7 mouse cellular contexts compared by ENCODE assay signal in the genomic region with DNA sequence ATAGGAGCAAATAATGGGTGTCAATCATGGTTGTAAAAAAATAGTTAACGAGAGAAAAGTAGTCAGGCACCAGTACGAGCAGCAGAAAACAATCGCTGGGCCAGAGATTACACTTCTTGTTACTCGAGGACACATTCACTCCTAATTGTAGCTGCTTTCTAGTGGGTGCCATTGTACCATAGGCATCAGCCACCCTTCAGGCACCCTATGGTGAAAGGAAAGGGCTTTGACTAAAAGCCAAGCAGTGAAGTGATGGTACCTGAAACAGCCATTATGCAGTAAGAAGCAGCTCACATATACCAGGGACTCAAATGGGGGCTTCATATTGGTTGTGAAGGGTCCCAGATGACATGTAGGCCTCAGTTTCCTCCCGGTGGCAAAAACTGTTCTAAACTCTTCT. TPM values are rescaled to one million over a fixed set of nuclear protein-coding genes. Genes with fewer than 3 reads are reported as not detected.
DNase-seq lines count a peak whose midpoint lies in the region; ATAC-seq and TF ChIP-seq lines count a peak whose summit lies in the region.

No protein-coding gene starts in this region.

- peaks cover 31% of the 10 kb centered on the region for H3K36me3 ChIP-seq in lung, embryonic 16.5 days (ENCODE audit: control insufficient read depth, insufficient read depth, low read length)
- H3K36me3 ChIP-seq in embryonic facial prominence, embryonic 14.5 days (ENCODE audit: control insufficient read depth, insufficient read depth, low read length): peaks cover 66% of the 10 kb centered on the region
- peaks cover 29% of the 10 kb centered on the region for H3K36me3 ChIP-seq in intestine, postnatal 0 days (ENCODE audit: control insufficient read depth, insufficient read depth)
- peaks cover 19% of the 10 kb centered on the region for H3K36me3 ChIP-seq in small intestine, adult 2 months (ENCODE audit: control insufficient read depth, insufficient read depth, low read length)

- no peak for DNase-seq in lung, postnatal 25 days (ENCODE audit: low spot score)
- no peak for DNase-seq in embryonic facial prominence, embryonic 14.5 days (ENCODE audit: low spot score)
- DNase-seq in layer of hippocampus, adult 9-10 months (ENCODE audit: low spot score): no peak

- peaks cover 12% of the 10 kb centered on the region; the same call in 1 of the 2 replicates for H3K9me3 ChIP-seq in lung, embryonic 16.5 days (ENCODE audit: control insufficient read depth, low read length)
- H3K9me3 ChIP-seq in embryonic facial prominence, embryonic 14.5 days (ENCODE audit: control insufficient read depth, low read length): peaks cover 54% of the 10 kb centered on the region
- H3K9me3 ChIP-seq in intestine, postnatal 0 days (ENCODE audit: control insufficient read depth): peaks cover 4% of the 10 kb centered on the region; the same call in 1 of the 2 replicates

- TF ChIP-seq CTCF in intestine, postnatal 0 days (IDR thresholded peaks at IDR 0.05; ENCODE audit: low read depth): no peak
- no peak for TF ChIP-seq CTCF in small intestine, adult 2 months (IDR thresholded peaks at IDR 0.05; ENCODE audit: extremely low read depth, insufficient read length, insufficient replicate concordance, low read depth, low read length)

- H3K27me3 ChIP-seq in lung, embryonic 16.5 days (ENCODE audit: control insufficient read depth, insufficient read depth, low read depth, low read length): no peaks in the 10 kb centered on the region
- H3K27me3 ChIP-seq in embryonic facial prominence, embryonic 14.5 days (replicated peaks; ENCODE audit: control insufficient read depth, insufficient read depth, low read length): no peaks in the 10 kb centered on the region
- H3K27me3 ChIP-seq in intestine, postnatal 0 days (replicated peaks; ENCODE audit: control insufficient read depth, insufficient read depth, low read length): no peaks in the 10 kb centered on the region
- H3K27me3 ChIP-seq in small intestine, adult 2 months (ENCODE audit: control insufficient read depth, insufficient read depth, low read length): no peaks in the 10 kb centered on the region

- H3K4me1 ChIP-seq in lung, embryonic 16.5 days (replicated peaks; ENCODE audit: control insufficient read depth, insufficient read depth, low read length): peaks cover 20% of the 10 kb centered on the region
- peaks cover 7% of the 10 kb centered on the region for H3K4me1 ChIP-seq in embryonic facial prominence, embryonic 14.5 days (ENCODE audit: control insufficient read depth, insufficient read depth, low read length)
- H3K4me1 ChIP-seq in intestine, postnatal 0 days (replicated peaks; ENCODE audit: control insufficient read depth, insufficient read depth, low read length): no peaks in the 10 kb centered on the region
- H3K4me1 ChIP-seq in small intestine, adult 2 months (ENCODE audit: control insufficient read depth, insufficient read depth, insufficient read length, low read length): peaks cover 12% of the 10 kb centered on the region

- WGBS in lung, embryonic 16.5 days: 80% methylated on average over 5 of the region's 5 CpGs
- WGBS in embryonic facial prominence, embryonic 14.5 days: 87% methylated on average over 5 of the region's 5 CpGs
- 77% methylated on average over 5 of the region's 5 CpGs for WGBS in intestine, postnatal 0 days
- WGBS in small intestine, adult 2 months: 87% methylated on average over 5 of the region's 5 CpGs

- ATAC-seq in lung, embryonic 16.5 days (ENCODE audit: low read depth): no peak
- no peak for ATAC-seq in embryonic facial prominence, embryonic 14.5 days (ENCODE audit: low read depth)
- ATAC-seq in intestine, postnatal 0 days: no peak
- ATAC-seq in frontal cortex, adult (ENCODE audit: low TSS enrichment): no peak

- peak overlapping the region; percentile 85 for H3K4me2 ChIP-seq in lung, embryonic 16.5 days (ENCODE audit: low read depth, low read length)
- peak overlapping the region; percentile 84 for H3K4me2 ChIP-seq in embryonic facial prominence, embryonic 14.5 days (ENCODE audit: low read depth, low read length)
- peak overlapping the region; percentile 65 for H3K4me2 ChIP-seq in intestine, postnatal 0 days (replicated peaks; ENCODE audit: low read depth)

- H3K4me3 ChIP-seq in lung, embryonic 16.5 days (ENCODE audit: low read length): peak overlapping the region; percentile 93
- peak overlapping the region; percentile 100 for H3K4me3 ChIP-seq in embryonic facial prominence, embryonic 14.5 days (ENCODE audit: low read depth, low read length)
- H3K4me3 ChIP-seq in intestine, postnatal 0 days (ENCODE audit: low read depth, low read length): peak overlapping the region; percentile 93
- peak overlapping the region; percentile 83; the same call in 1 of the 2 replicates for H3K4me3 ChIP-seq in small intestine, adult 2 months (ENCODE audit: low read depth, low read length)

- no peak overlapping the region for H3K27ac ChIP-seq in lung, embryonic 16.5 days (ENCODE audit: low read length)
- no peak overlapping the region for H3K27ac ChIP-seq in embryonic facial prominence, embryonic 14.5 days (replicated peaks; ENCODE audit: low read depth, low read length)
- H3K27ac ChIP-seq in intestine, postnatal 0 days (ENCODE audit: low read depth, low read length): no peak overlapping the region
- no peak overlapping the region for H3K27ac ChIP-seq in small intestine, adult 2 months (ENCODE audit: insufficient read depth, low read depth, low read length)

- no peak for TF ChIP-seq POLR2A in small intestine, adult 2 months (IDR thresholded peaks at IDR 0.05; ENCODE audit: low read depth, low read length)

- H3K9ac ChIP-seq in lung, embryonic 16.5 days (ENCODE audit: low read length): peak overlapping the region; percentile 98
- H3K9ac ChIP-seq in embryonic facial prominence, embryonic 14.5 days (ENCODE audit: low read depth, low read length): peak overlapping the region; percentile 99
- H3K9ac ChIP-seq in intestine, postnatal 0 days (ENCODE audit: low read depth, low read length): peak overlapping the region; percentile 98; the same call in 1 of the 2 replicates

RNA-seq across cellular contexts. Expression of gene Morc2a, which starts 1.3 kb away (rescaled TPM):
- 26.5 and 27.0 TPM in 2 replicates for polyA plus RNA-seq in lung, embryonic 16.5 days (2015; fragmentation: Nextera tagmentation; extraction: Ambion mirVana)
- polyA plus RNA-seq in embryonic facial prominence, embryonic 14.5 days (2014; fragmentation: Nextera tagmentation; extraction: Ambion mirVana): 20.9 and 24.5 TPM in 2 replicates
- polyA plus RNA-seq in intestine, postnatal 0 days (2015; fragmentation: Nextera tagmentation; extraction: Ambion mirVana): 5.9 and 6.8 TPM in 2 replicates
- 2.2 and 4.2 TPM in 2 replicates for polyA plus RNA-seq in small intestine, adult 2 months (2012; rRNA removed)
